Mouse (Mus musculus) hindbrain, embryonic 15.5 days (tissue): Measurements from ENCODE around the gene Lamc2. TPM values are rescaled to one million over a fixed set of nuclear protein-coding genes. Genes with fewer than 3 reads are reported as not detected.

ENCODE experiments used
- ATAC-seq: fragments of 200-750 bp; cut with Nextera tagmentation; 2 replicates; pipeline ENCODE4 v1.8.0; 2017; ENCODE audit warnings: low read depth, moderate number of reproducible peaks, moderate TSS enrichment; ENCODE audit not compliant: low FRiP score
- H3K27ac ChIP-seq: fragments of 300-500 bp; sonication (generic); replicated peaks from 2 replicates; pipeline ENCODE4 v1.5.1; 2015; ENCODE audit warnings: mild to moderate bottlenecking, inconsistent platforms
- H3K27me3 ChIP-seq: fragments of 300-500 bp; sonication (generic); 2 replicates; pipeline ENCODE4 v1.6.1; 2015; ENCODE audit warnings: control low read depth, inconsistent platforms
- H3K36me3 ChIP-seq: fragments of 300-500 bp; sonication (generic); 2 replicates; pipeline ENCODE4 v1.6.1; 2015; ENCODE audit warnings: control low read depth, inconsistent platforms
- H3K4me1 ChIP-seq: fragments of 300-500 bp; sonication (generic); replicated peaks from 2 replicates; pipeline ENCODE4 v1.6.1; 2015; ENCODE audit warnings: control low read depth, inconsistent platforms
- H3K4me2 ChIP-seq: fragments of 300-500 bp; sonication (generic); 2 replicates; pipeline ENCODE4 v1.6.1; 2015; ENCODE audit warnings: moderate library complexity, mild to moderate bottlenecking, inconsistent platforms
- H3K4me3 ChIP-seq: fragments of 300-500 bp; sonication (generic); 2 replicates; pipeline ENCODE4 v1.5.1; 2015; ENCODE audit warnings: mild to moderate bottlenecking, inconsistent platforms
- H3K9ac ChIP-seq: fragments of 300-500 bp; sonication (generic); 2 replicates; pipeline ENCODE4 v1.6.1; 2015; ENCODE audit warnings: inconsistent platforms
- H3K9me3 ChIP-seq: fragments of 300-500 bp; sonication (generic); 2 replicates; pipeline ENCODE4 v1.6.1; 2016; ENCODE audit warnings: control low read depth, inconsistent platforms
- WGBS: fragments of 180-500 bp; shearing (Covaris S2); methylation state at CpG from one replicate; pipeline ENCODE4 v1.1.7; 2015; 5-methylcytosine and 5-hydroxymethylcytosine counted together
- polyA plus RNA-seq: library from polyadenylated mRNA; unstranded; fragments of >200 nt; fragmentation: Nextera tagmentation; extraction: Ambion mirVana; gene quantifications from 2 replicates; pipeline ENCODE4 v1.2.1, GENCODE M21; 2015

Lamc2 gene
- 1.8 and 2.8 TPM in 2 replicates for polyA plus RNA-seq

DNA sequence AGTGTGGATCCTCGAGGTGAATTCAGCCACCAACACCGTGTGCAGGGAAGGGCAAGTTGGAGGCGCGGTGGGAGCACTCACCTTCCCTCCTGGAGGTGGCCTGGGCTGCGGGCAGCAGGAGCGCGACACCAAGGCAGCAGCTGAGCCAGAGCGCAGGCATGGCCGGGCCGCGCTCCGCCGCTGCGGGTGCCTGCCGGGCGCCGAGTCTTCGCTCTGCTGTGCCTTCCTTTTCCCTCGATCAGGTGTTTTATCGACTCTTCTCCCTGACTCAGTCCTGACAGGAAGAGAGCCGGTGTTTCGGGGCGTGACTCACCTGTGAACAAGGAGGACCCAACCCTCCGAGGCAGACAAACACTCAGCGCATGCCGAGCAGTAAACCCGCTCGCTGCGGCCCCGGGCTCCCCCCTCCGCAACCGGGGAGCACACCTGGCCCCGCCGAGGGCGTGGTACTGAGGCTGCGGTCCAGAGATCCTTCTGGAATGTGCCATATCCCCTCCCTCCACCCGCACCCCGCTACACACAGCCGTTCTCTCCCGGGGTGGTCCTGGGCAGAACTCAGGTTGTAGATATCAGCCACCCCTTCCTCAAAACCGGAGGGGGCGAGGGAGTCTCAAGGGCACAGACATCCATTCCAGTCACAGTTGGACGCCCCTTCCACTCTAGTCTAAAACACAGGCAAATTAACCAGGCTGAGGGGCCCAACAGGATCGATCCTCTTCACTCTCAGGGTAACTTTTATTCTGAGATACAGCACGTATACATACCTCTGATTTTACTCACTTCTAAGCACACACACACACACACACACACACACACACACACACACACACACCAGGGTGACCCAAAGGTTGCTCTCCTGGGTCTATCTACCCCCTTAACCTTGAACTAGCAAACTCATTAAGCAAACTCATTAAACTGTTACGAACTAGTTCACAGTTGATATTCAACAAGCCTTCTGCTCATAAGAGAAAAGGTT lies at the start of gene Lamc2:
Gene Lamc2, minus strand, starts transcription at position 620 of the 976 bp plus-strand sequence.
- Histone ChIP-seq H3K36me3 (no peaks in the 10 kb centered on the region), H3K4me1 (peaks cover 12% of the 10 kb centered on the region), H3K27ac (no peak within 1 kb of the TSS), H3K9me3 (no peaks in the 10 kb centered on the region), H3K4me3 (peak within 1 kb of the TSS; percentile 45), H3K27me3 (peaks cover 29% of the 10 kb centered on the region), H3K9ac (peak within 1 kb of the TSS; percentile 39), H3K4me2 (peak within 1 kb of the TSS; percentile 86)
- peak; percentile 83 for ATAC-seq
- 4% methylated on average over 44 of the region's 46 CpGs for WGBS

DNA sequence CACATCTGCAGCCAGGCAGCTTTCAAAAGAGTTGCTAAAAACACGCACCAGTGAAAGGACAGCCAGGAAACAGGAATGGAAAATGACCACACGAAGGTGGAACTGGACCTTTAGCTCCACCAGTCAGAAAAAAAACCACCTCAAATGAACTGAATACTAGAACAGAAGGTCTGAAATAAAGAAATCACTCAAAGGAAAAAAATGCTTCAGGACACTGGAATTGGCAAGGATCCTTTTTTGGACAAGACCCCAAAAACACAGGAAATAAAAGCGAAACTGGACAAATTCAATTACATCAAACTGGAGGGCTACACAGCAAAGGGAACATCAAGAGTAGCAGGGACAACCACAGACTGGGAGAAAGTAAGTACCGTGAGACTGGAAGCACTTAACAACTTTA lies 49.3 kb upstream of the Lamc2 start:
- Histone ChIP-seq H3K4me1 (no peaks in the 10 kb centered on the region), H3K36me3 (peaks cover 48% of the 10 kb centered on the region)
- WGBS, result 77% methylated on average over 4 of the region's 4 CpGs

DNA sequence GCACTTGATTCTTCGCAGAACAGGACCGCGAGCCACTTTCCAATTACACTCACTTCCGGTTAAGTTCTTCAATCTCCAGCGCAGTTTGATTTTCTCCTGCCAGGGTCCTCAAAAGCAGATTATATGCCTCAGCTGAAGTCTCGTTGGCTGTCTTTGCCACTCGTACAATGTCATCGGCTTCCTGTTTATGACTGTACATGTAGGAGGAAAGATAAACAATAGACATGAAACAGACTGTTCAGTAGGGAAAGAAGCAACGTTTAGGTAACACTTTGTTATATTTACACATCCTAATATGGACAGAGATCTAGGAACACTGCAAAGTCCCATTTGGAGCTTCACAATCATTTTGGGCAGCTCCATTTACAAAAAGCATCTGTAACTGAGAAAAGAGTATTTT lies 45.4 kb upstream of the Lamc2 start:
- Histone ChIP-seq H3K36me3 (peaks cover 62% of the 10 kb centered on the region), H3K9ac (no peak overlapping the region), H3K4me2 (no peak overlapping the region), H3K4me1 (no peaks in the 10 kb centered on the region), H3K4me3 (no peak overlapping the region), H3K27ac (no peak overlapping the region), H3K9me3 (no peaks in the 10 kb centered on the region), H3K27me3 (no peaks in the 10 kb centered on the region)
- 93% methylated on average over 9 of the region's 9 CpGs for WGBS
- no peak for ATAC-seq

More for the DNA sequence above, 49.3 kb upstream of the Lamc2 start:
- no peak overlapping the region for H3K9ac ChIP-seq
- no peaks in the 10 kb centered on the region for H3K9me3 ChIP-seq
- no peak overlapping the region for H3K4me2 ChIP-seq
- no peak overlapping the region for H3K4me3 ChIP-seq
- H3K27ac ChIP-seq, result no peak overlapping the region
- no peak for ATAC-seq
- H3K27me3 ChIP-seq, result no peaks in the 10 kb centered on the region

DNA sequence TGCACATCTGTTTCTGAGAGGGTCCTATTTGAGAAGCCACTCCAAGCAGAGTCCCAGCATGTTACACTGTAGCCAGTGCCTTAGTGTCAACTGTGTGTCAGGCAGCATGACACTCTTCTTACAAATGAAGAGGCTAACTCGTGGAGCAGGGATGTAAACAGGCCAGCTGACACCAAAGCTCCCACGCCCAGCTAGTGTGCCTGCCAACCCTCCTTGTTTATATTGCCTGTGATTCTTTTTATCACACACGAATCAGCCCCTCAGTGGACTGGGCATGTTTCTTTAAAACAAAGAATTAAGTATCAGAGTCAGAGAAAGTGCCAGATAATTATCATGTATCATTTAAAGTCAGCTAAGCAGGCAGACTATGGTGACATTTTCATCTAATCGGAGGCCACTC lies 41.7 kb upstream of the Lamc2 start:
- no peak for ATAC-seq
- Histone ChIP-seq H3K9ac (no peak overlapping the region), H3K4me2 (no peak overlapping the region), H3K4me1 (no peaks in the 10 kb centered on the region), H3K36me3 (peaks cover 67% of the 10 kb centered on the region), H3K9me3 (no peaks in the 10 kb centered on the region), H3K27ac (no peak overlapping the region), H3K4me3 (no peak overlapping the region), H3K27me3 (no peaks in the 10 kb centered on the region)
- 75% methylated on average over 4 of the region's 4 CpGs for WGBS

DNA sequence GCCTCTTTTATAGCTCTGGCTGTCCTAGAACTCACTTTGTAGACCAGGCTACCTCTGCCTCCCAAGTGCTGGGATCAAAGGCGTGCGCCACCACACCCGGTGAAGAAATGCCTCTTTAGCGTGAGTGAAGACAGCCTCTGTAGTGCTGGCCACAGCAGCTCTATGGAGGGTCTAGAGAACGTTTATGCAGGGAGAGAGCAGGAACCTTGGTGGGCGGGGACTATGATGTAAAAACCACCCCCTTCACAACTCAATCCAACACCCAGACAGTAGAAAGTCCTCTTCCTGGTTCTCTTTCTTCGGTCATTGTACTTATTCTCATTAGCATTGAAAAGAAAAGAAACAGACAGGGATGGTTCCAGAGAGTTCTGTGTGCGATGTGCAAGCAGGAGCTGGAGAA lies 40.8 kb upstream of the Lamc2 start:
- no peak overlapping the region for H3K27ac ChIP-seq
- H3K27me3 ChIP-seq, result no peaks in the 10 kb centered on the region
- no peak for ATAC-seq
- no peaks in the 10 kb centered on the region for H3K4me1 ChIP-seq
- H3K9ac ChIP-seq, result no peak overlapping the region
- peaks cover 64% of the 10 kb centered on the region for H3K36me3 ChIP-seq
- WGBS, result 88% methylated on average over 8 of the region's 8 CpGs
- H3K4me2 ChIP-seq, result no peak overlapping the region
- H3K9me3 ChIP-seq, result no peaks in the 10 kb centered on the region
- H3K4me3 ChIP-seq, result no peak overlapping the region

DNA sequence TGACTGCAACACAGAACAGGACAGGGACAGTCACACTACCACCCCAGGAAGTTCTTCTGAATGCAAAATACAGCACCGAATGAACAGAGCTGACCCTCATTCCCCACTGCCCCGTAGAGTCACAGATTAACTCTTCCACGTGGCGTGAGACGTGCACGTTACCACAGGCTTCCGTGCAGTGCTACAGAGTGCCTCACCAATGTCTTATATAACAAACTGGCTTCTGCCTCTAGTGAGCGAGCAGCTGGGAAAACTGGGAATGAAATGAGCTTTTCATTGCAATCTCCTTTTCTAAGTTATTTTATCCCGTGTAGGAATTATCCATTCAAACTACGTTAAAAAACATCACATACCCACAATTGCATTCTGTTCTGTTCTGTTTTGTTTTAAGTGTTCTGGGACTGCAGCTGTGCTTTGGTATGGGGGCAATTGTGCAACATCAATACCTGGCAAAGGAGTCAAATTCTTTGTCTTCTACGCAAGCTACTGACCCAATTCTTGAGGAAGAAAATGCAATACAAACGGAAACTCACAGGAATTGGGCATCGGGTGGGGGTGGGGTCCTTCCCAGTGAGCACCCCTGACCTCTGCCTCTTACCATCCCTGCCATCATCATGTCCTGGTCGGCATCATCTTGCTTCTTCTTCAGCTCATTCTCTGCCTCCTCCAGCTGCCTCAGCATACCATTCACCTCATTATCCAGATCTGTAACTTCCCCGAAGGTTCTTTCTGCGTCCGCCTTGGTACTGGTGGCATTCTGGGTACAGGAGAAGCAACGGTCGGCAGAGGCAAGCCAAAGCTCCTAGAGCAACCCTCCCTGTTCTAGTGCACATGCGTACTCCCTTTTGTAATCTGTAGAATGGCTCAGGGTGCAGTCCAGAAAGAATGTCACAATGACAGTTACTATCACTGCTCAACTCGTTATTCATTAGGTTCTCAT lies 39.8 kb upstream of the Lamc2 start:
- Histone ChIP-seq H3K27ac (0 out of 2 replicates have a peak overlapping the region, but pooled peaks have one; percentile 1), H3K9me3 (no peaks in the 10 kb centered on the region), H3K36me3 (peaks cover 65% of the 10 kb centered on the region), H3K27me3 (no peaks in the 10 kb centered on the region), H3K4me3 (no peak overlapping the region), H3K4me2 (no peak overlapping the region), H3K4me1 (no peaks in the 10 kb centered on the region), H3K9ac (no peak overlapping the region)
- WGBS, result 86% methylated on average over 21 of the region's 21 CpGs
- ATAC-seq, result no peak

DNA sequence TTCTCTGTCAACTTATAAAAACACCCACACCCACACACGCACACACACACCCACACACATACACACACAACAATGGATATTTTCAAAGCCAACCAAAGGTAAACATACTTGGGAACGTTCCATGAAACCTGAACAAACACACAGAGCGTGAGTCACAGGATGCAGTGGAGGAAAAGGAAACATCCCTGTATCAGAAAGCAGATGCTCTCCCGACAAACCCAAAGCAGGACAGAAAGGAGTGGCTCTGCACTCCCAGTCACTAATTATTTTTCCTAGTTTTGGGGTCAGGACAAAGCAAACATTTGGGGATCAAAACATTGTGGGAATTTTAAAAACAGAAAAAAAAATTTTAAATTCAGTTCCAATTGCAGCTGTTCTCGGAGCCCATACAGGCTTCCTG lies 38.1 kb upstream of the Lamc2 start:
- Histone ChIP-seq H3K4me1 (no peaks in the 10 kb centered on the region), H3K27ac (no peak overlapping the region; the same call in 1 of the 2 replicates), H3K27me3 (no peaks in the 10 kb centered on the region), H3K36me3 (peaks cover 60% of the 10 kb centered on the region), H3K4me3 (no peak overlapping the region), H3K9me3 (no peaks in the 10 kb centered on the region), H3K4me2 (no peak overlapping the region), H3K9ac (no peak overlapping the region)
- ATAC-seq, result no peak
- 79% methylated on average over 5 of the region's 5 CpGs for WGBS

DNA sequence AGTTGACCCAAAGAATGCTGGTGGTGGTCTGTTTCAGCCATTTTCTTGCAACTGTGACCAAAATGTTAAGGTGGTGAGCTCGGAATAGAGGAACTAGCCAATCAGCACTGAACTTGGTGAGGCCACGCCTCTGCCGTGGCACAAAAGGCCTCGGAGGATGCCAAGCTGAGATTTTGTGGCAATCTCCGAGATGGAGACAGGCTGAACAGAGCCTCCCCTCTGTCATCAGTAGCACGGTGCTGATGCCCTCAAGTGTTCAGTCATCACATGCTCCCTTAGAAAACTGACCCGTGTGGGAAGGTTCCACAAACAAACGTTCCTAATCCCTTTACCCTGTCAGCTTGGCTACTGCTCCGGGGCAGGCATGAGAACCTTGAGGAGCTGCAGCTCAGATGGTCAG lies 33.1 kb upstream of the Lamc2 start:
- H3K9me3 ChIP-seq, result no peaks in the 10 kb centered on the region

DNA sequence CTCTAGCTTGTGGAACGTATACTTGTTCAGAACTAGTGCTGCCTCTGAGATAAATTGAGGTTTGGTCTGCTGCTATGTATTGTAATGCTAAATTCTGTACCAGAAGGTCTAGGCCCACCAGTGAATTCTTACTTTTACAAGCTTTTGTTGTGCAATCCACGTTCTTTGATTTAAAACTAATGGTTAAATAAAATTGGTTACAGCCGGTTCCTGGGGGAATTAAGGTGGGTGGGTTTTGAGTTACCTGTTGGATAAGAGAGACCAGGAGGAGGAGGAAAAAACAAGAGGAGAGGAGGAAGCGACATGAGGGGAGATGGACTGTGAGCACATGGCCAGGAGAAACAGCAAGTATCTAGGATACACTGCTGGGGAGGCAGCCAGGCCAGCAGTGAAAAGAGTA lies 30.3 kb upstream of the Lamc2 start:
- H3K9ac ChIP-seq, result no peak overlapping the region
- H3K4me3 ChIP-seq, result no peak overlapping the region
- no peaks in the 10 kb centered on the region for H3K27me3 ChIP-seq
- peaks cover 14% of the 10 kb centered on the region for H3K36me3 ChIP-seq
- 75% methylated on average over 4 of the region's 4 CpGs for WGBS
- no peak overlapping the region for H3K27ac ChIP-seq
- H3K4me1 ChIP-seq, result no peaks in the 10 kb centered on the region
- no peaks in the 10 kb centered on the region for H3K9me3 ChIP-seq
- H3K4me2 ChIP-seq, result no peak overlapping the region
- no peak for ATAC-seq

More for the DNA sequence above, 33.1 kb upstream of the Lamc2 start:
- Histone ChIP-seq H3K4me3 (no peak overlapping the region), H3K4me2 (no peak overlapping the region), H3K27me3 (no peaks in the 10 kb centered on the region), H3K9ac (no peak overlapping the region), H3K27ac (no peak overlapping the region), H3K4me1 (no peaks in the 10 kb centered on the region), H3K36me3 (peaks cover 31% of the 10 kb centered on the region)
- 65% methylated on average over 9 of the region's 9 CpGs for WGBS
- ATAC-seq, result no peak

DNA sequence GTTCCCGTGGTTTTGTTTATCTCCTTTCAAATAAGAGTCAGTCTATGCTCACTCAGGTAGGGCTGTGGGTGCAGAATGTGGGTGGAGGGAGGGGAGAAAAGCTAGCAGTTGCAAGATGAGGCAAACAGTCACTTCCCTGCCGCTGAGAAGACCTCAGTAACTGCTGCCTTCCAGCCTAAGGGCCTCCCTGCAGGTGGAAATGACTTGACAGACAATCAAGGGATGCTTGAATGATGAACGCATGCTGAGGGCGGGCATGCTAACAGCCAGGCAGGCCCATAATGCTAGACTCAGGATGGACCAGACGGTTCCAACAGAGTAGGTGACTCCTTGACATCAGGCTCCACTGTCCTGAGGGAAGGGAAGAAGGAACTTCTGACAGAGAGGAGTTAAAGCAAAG lies 29.4 kb upstream of the Lamc2 start:
- 69% methylated on average over 5 of the region's 5 CpGs for WGBS
- H3K27ac ChIP-seq, result no peak overlapping the region
- H3K9me3 ChIP-seq, result no peaks in the 10 kb centered on the region
- H3K9ac ChIP-seq, result no peak overlapping the region
- no peaks in the 10 kb centered on the region for H3K27me3 ChIP-seq
- H3K4me1 ChIP-seq, result no peaks in the 10 kb centered on the region
- peaks cover 6% of the 10 kb centered on the region for H3K36me3 ChIP-seq
- no peak overlapping the region for H3K4me2 ChIP-seq
- H3K4me3 ChIP-seq, result no peak overlapping the region
- no peak for ATAC-seq

DNA sequence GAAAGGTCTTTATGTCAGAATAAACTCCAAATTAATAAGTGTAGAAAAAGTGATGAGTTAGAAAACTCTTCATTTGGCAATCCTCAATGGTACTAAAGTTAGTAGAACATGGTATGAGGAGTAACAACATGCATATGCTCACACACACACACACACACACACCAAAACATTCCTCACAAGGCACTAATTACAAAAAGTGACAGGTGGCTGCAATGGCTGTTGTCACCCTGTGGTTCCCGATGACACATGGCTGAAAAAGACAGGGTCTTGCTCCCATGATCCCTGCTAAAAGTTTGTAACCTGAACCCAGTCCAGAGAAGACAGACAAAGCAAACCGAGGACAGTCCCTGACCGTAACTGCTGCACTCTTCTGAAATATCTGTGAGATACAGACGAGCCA lies 24.7 kb upstream of the Lamc2 start:
- no peak for ATAC-seq
- H3K4me3 ChIP-seq, result no peak overlapping the region
- H3K4me2 ChIP-seq, result no peak overlapping the region
- no peaks in the 10 kb centered on the region for H3K9me3 ChIP-seq
- H3K36me3 ChIP-seq, result no peaks in the 10 kb centered on the region
- H3K9ac ChIP-seq, result no peak overlapping the region
- H3K27me3 ChIP-seq, result no peaks in the 10 kb centered on the region
- H3K4me1 ChIP-seq, result no peaks in the 10 kb centered on the region
- H3K27ac ChIP-seq, result no peak overlapping the region
- WGBS, result 54% methylated on average over 4 of the region's 4 CpGs

DNA sequence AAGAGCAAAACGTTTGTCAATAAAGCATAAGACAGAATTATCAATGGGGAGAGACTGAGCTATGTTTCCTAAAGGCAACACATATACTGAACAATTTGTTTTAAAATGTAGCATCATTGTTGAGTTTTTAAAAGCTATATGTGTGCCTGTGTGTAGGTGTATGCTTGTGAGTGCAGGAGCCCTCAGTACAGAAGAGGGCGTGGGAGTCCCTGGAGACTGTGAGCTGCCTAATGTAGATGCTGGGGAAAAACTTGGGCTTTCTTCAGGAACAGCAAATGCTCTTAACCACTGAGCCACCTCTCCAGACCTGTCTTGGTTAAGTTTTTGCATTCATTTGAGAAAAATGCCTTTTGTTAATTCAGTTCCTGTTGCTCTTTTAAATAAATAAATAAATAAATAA lies 24.0 kb upstream of the Lamc2 start:
- WGBS, result 84% methylated on average over 2 of the region's 2 CpGs
- no peak for ATAC-seq
- no peak overlapping the region for H3K4me2 ChIP-seq
- H3K9ac ChIP-seq, result no peak overlapping the region
- H3K9me3 ChIP-seq, result no peaks in the 10 kb centered on the region
- H3K4me1 ChIP-seq, result no peaks in the 10 kb centered on the region
- no peak overlapping the region for H3K27ac ChIP-seq
- H3K27me3 ChIP-seq, result no peaks in the 10 kb centered on the region
- H3K4me3 ChIP-seq, result no peak overlapping the region
- H3K36me3 ChIP-seq, result no peaks in the 10 kb centered on the region
